Mouse (Mus musculus) gastrocnemius, postnatal 36 days (tissue): Measurements from ENCODE around the gene Slc25a10. TPM values are rescaled to one million over a fixed set of nuclear protein-coding genes. Genes with fewer than 3 reads are reported as not detected.

ENCODE experiments used
- DNase-seq, 2 experiments: peaks; one replicate each; pipeline ENCODE4 v3.0.0; 2022
- intact Hi-C: fragments of 180-260 bp; cut with DNase I; formaldehyde crosslinking; loops from one replicate; pipeline ENCODE4 v1.15.1; 2025
- total RNA-seq, 2 experiments: library from RNA; stranded (reverse); gene quantifications; 2 replicates each; pipeline ENCODE4 v1.2.3; 2021

Slc25a10 gene
- total RNA-seq, 2 experiments from 2014 or later, result 3.7 to 4.5 TPM

DNA sequence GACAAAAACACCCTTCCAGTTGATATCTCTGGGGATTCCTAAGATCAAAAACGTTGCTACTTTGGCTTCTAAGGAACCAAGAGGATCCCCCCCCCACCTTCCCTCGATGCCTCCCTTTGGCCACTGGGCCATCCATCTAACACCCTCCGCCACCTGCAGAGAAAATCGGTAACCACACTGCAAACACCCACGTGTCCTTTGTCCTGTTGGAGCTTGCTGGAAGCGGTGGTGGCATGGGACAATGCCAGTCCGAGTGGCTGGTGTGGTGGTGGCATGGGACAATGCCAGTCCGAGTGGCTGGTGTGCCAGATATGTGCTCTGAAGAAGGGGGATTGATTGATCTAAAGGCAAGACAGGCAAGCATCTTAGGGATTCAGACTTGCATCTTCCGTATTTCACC lies 40.0 kb downstream of the Slc25a10 start:
- DNase-seq, result no peak
- intact Hi-C loops, result no loop called here

GRCm38 (mm10) chr11:120534093-120534492 lies 42.5 kb downstream of the Slc25a10 start:
- intact Hi-C loops, result no loop called here
- DNase-seq, result no peak

DNA sequence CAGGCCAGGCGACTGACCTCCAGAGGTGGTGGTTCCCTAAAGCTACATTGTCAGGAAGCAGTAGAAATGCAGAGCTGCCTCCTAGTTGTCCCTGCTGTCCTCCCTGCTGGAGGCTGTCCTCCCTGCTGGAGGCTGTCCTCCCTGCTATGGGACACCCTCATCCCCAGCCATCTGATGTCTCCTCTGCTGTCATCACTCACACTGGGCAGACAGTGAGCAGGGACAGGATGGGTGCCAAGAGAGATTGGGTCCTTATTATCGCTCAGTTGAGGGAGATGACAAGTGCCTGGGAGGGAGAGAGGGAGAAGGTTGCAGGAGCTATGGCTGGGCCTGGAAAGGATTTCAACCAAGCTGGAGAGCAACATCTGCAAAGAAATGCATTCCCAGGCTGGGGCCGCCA lies 43.5 kb downstream of the Slc25a10 start:
- no peak for DNase-seq
- intact Hi-C loops, result no loop called here

DNA sequence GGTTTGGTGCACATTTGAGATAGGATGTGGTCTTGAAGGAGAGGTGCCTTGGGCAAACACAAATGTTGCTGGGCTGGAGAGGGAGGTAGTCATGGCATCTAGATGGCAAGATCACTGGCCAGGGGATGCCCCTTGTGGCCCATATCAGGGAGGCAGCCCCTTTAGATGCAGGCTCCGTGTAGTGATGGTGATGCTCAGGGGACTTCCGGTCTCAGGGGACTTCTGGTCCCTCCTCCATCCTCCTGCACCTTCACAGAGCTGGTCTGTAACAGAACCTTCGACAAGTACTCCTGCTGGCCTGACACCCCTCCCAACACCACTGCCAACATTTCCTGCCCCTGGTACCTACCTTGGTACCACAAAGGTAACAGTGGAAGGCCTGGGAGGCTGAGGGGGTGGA lies 44.2 kb downstream of the Slc25a10 start:
- no peak for DNase-seq
- intact Hi-C loops, result loop anchor here (2.0 kb wide), 1 partner anchor 19 kb away; no protein-coding TSS in a partner anchor

DNA sequence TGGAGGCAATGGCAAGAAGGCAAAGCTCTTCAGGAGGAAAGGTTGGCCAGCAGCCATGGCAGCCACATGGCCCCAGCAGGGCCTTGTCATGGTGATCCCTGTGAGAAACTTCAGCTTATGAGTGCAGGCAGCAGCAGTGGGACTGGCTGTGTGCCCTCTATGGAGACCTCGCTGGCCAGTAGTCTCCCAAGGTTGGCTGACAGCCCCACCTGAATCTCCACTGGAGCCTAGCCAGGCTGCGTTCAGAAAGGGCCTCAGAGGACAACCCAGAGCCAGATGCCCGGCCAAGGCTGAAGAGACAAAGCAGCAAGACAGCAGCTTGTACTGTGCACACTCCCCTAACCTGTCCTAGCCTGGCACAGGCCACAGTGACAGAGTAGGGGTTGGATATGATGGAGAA lies 46.8 kb downstream of the Slc25a10 start:
- peak; percentile 73 to 74 for DNase-seq
- intact Hi-C loops, result no loop called here

GRCm38 (mm10) chr11:120538955-120539284 lies 47.3 kb downstream of the Slc25a10 start:
- DNase-seq, result no peak
- intact Hi-C loops, result loop anchor here (1.0 kb wide), 1 partner anchor 9 kb away; no protein-coding TSS in a partner anchor

DNA sequence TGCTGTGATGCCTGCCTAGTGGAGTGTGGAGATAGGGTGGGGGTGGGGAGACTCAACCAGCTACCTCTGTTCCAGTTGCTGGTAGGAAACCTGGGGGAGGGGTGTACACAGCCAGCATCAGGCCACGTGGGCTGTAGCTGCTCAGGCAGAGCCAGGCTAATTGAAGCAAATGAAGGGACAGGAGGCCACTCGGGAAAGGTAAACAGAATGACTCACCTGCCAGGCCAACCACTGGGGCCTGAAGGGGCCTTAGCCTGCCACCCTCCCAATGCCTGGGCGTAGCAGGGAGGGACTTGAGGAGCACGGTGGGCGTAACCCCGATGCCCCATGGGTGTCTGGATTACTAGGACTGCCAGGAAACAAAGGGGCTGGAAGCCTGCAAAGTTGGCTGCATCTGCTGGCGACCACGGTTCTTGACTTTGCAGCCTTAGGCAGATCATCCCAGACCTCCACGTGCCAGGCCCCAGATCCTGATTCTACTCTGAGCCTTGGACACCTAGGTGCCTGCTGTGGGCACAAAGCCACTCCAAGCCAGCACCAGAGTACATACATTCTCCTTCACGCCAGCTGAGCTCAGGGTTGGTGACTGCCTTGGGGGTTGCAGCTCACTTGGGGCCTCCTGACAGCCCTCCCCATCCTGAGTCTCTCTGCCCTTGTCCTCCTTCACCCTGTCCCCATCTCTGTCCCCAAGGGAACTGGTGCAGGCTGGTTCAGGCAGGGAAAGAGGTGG lies 47.8 kb downstream of the Slc25a10 start:
- intact Hi-C loops, result loop anchor here (1.0 kb wide), 1 partner anchor 9 kb away; no protein-coding TSS in a partner anchor
- no peak for DNase-seq

DNA sequence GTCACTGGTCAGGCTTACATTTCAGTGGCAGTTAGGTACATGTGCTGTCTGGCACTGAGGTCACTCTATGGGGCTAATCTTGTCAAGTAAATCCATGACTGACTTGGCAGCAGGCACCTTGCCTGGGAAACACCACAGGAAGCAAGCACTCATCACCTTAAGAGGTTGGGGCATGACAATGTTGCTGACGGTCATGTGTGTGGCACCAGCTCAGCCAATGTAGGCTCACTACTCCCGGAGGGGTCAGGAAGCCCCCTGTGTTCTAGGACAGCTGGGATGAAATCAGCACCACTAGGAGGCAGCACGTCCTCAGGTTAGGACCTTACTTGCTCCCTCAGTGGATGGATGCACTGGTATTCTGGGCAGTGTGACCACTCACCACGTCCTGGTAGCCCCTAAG lies 50.3 kb downstream of the Slc25a10 start:
- intact Hi-C loops, result loop anchor here (2.0 kb wide), 1 partner anchor 33 kb away; no protein-coding TSS in a partner anchor
- DNase-seq, result no peak

DNA sequence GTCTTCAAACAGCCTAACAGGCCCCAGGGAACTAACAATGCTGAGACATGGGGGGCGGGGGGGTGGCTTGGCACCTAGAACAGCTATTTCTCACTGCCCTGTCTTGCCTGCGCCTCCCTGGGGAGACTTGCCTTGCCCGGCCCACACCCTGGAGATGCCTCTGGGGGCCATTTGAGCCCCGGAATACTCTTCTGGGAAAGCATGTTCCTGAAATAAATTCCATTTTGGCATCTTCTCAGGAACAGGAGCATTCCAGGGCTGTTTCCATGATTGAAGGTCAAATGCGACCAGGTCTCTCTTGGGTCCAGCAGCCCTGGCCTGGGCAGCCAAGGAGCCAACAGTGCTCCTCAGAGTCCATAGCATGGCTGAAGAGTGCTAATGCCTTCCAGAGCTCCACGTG lies 50.7 kb downstream of the Slc25a10 start:
- intact Hi-C loops, result loop anchor here (2.0 kb wide), 1 partner anchor 32 kb away; no protein-coding TSS in a partner anchor
- DNase-seq, result no peak

GRCm38 (mm10) chr11:120545964-120546363 lies 54.3 kb downstream of the Slc25a10 start:
- intact Hi-C loops, result no loop called here
- DNase-seq, result no peak

DNA sequence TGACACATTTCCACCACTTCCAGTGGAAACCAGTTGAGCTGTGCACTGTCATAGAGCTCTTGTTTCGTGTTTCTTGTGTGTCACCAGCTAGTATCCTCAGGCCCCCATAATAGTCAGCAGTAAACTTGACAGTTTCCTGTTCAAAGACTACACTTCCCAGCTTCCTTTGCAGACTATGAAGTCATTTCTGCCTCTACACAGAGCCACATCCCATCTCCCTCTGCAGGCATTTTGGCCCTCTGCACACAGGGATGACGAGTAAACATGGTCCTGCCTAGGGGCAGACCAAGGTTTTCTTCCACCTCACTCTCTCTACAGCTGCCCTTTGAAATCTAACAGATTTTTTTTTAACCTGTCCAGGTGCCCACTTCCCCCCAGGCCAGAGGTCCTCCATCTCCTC lies 55.8 kb downstream of the Slc25a10 start:
- intact Hi-C loops, result no loop called here

GRCm38 (mm10) chr11:120548214-120548613 lies 56.6 kb downstream of the Slc25a10 start:
- DNase-seq, result no peak
- intact Hi-C loops, result loop anchor here (1.0 to 2.0 kb wide), 2 partner anchors 9 to 27 kb away; no protein-coding TSS in a partner anchor

More for the DNA sequence above, 55.8 kb downstream of the Slc25a10 start:
- no peak for DNase-seq

DNA sequence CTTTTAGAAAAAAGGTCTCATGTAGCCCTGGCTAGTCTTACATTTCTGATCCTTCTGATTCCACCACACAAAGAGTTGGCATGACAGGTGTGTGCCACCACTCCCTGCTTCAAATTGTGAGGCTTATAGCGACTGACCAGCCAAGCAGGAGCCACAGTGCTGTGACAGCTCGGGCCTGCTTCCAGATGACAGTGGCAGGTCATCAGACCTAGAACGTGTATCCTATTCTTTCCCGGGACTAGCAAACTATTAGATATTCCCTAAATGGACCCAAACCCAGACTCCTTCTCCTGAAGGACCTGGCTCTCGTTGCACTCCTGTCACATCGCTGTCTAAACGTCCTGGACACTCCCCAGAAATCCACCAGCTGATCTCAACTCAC lies 57.1 kb downstream of the Slc25a10 start:
- no peak for DNase-seq
- intact Hi-C loops, result loop anchor here (1.0 to 2.0 kb wide), 2 partner anchors 9 to 28 kb away; no protein-coding TSS in a partner anchor

Other genes with a start within 250 kb of the Slc25a10 start
- 100 to 1,000 TPM; 186 to 222 TPM for gene Actg1, start 143.3 kb upstream of the Slc25a10 start, total RNA-seq
- under 1 TPM; 0.31 to 0.37 TPM for gene Fscn2, start 130.3 kb upstream of the Slc25a10 start, total RNA-seq
- 10 to 100 TPM; 21.7 to 22.9 TPM for gene Faap100, start 113.1 kb upstream of the Slc25a10 start, total RNA-seq
- 10 to 100 TPM; 67.6 to 71.0 TPM for gene Nploc4, start 54.1 kb upstream of the Slc25a10 start, total RNA-seq
- under 1 TPM in 1 of 2 experiments, not detected in 1; 0.69 TPM for gene Tspan10, start 49.2 kb upstream of the Slc25a10 start, total RNA-seq
- under 1 TPM in 1 of 2 experiments, not detected in 1; 0.89 TPM for gene Pde6g, start 38.3 kb upstream of the Slc25a10 start, total RNA-seq
- 10 to 100 TPM; 21.4 to 25.6 TPM for gene Oxld1, start 33.8 kb upstream of the Slc25a10 start, total RNA-seq
- 1 to 10 TPM; 4.1 to 6.2 TPM for gene Ccdc137, start 33.7 kb upstream of the Slc25a10 start, total RNA-seq
- gene Arl16, start 24.2 kb upstream of the Slc25a10 start, total RNA-seq, result 1 to 10 TPM; 4.8 to 6.3 TPM
- gene Mrpl12, start 7.2 kb upstream of the Slc25a10 start, total RNA-seq, result 100 to 1,000 TPM; 142 to 144 TPM
- under 1 TPM; 0.18 to 0.25 TPM for gene Gcgr, start 38.9 kb downstream of the Slc25a10 start, total RNA-seq
- gene Mcrip1, start 57.9 kb downstream of the Slc25a10 start, total RNA-seq, result 10 to 100 TPM; 19.9 to 23.8 TPM
- gene Ppp1r27, start 59.3 kb downstream of the Slc25a10 start, total RNA-seq, result 100 to 1,000 TPM; 153 to 173 TPM
- 100 to 1,000 TPM; 174 to 203 TPM for gene P4hb, start 81.4 kb downstream of the Slc25a10 start, total RNA-seq
- 10 to 100 TPM; 73.1 to 77.1 TPM for gene Arhgdia, start 89.8 kb downstream of the Slc25a10 start, total RNA-seq
- gene Alyref, start 106.5 kb downstream of the Slc25a10 start, total RNA-seq, result 10 to 100 TPM; 36.1 to 41.5 TPM
- gene Anapc11, start 106.6 kb downstream of the Slc25a10 start, total RNA-seq, result 10 to 100 TPM; 44.0 to 50.5 TPM
- not detected for gene Npb, start 116.6 kb downstream of the Slc25a10 start, total RNA-seq
- 10 to 100 TPM; 26.7 to 33.5 TPM for gene Pcyt2, start 126.1 kb downstream of the Slc25a10 start, total RNA-seq
- gene Sirt7, start 133.4 kb downstream of the Slc25a10 start, total RNA-seq, result 1 to 10 TPM; 4.5 TPM
- gene Mafg, start 141.8 kb downstream of the Slc25a10 start, total RNA-seq, result 10 to 100 TPM; 48.3 to 53.7 TPM
- 1 to 10 TPM; 3.2 to 5.8 TPM for gene Pycr1, start 151.9 kb downstream of the Slc25a10 start, total RNA-seq
- gene Myadml2, start 156.3 kb downstream of the Slc25a10 start, total RNA-seq, result 100 to 1,000 TPM; 129 to 137 TPM
- gene Notum, start 169.3 kb downstream of the Slc25a10 start, total RNA-seq, result not detected
- 10 to 100 TPM; 24.4 to 34.0 TPM for gene Aspscr1, start 181.1 kb downstream of the Slc25a10 start, total RNA-seq
- 10 to 100 TPM; 23.2 to 27.0 TPM for gene Cenpx, start 221.9 kb downstream of the Slc25a10 start, total RNA-seq
- gene Lrrc45, start 222.1 kb downstream of the Slc25a10 start, total RNA-seq, result 1 to 10 TPM; 3.7 to 4.1 TPM
- gene Rac3, start 229.6 kb downstream of the Slc25a10 start, total RNA-seq, result under 1 TPM; 0.84 to 0.92 TPM
- gene Dcxr, start 235.4 kb downstream of the Slc25a10 start, total RNA-seq, result 1 to 10 TPM; 4.5 to 9.2 TPM
- 10 to 100 TPM in 1 of 2 experiments, 1 to 10 TPM in 1; 9.2 to 15.8 TPM for gene Cbr2, start 240.3 kb downstream of the Slc25a10 start, total RNA-seq